Mouse (Mus musculus) forebrain, embryonic 12.5 days (tissue): ENCODE measurements at regions not wholly inside any gene's neighbourhood (a gene's known extent, or its start where the extent isn't known, plus 50 kb on each side); places are given as distances from the start of the nearest gene placed in this dataset.

Experiments
- ATAC-seq: fragments of 200-750 bp; cut with Nextera tagmentation; 2 replicates; pipeline ENCODE4 v1.8.0; 2017; ENCODE audit warnings: moderate TSS enrichment; ENCODE audit not compliant: low FRiP score
- H3K27ac ChIP-seq: fragments of 300-500 bp; sonication (generic); 2 replicates; pipeline ENCODE4 v1.5.1; 2016; ENCODE audit warnings: mild to moderate bottlenecking
- H3K27me3 ChIP-seq: fragments of 300-500 bp; sonication (generic); 2 replicates; pipeline ENCODE4 v1.6.1; 2016; ENCODE audit warnings: mild to moderate bottlenecking
- H3K36me3 ChIP-seq: fragments of 300-500 bp; sonication (generic); replicated peaks from 2 replicates; pipeline ENCODE4 v1.6.1; 2016; ENCODE audit warnings: mild to moderate bottlenecking
- H3K4me1 ChIP-seq: fragments of 300-500 bp; sonication (generic); 2 replicates; pipeline ENCODE4 v1.6.1; 2016
- H3K4me2 ChIP-seq: fragments of 300-500 bp; sonication (generic); 2 replicates; pipeline ENCODE4 v1.6.1; 2016; ENCODE audit warnings: mild to moderate bottlenecking, moderate library complexity
- H3K4me3 ChIP-seq: fragments of 300-500 bp; sonication (generic); replicated peaks from 2 replicates; pipeline ENCODE4 v1.5.1; 2016; ENCODE audit warnings: mild to moderate bottlenecking
- H3K9ac ChIP-seq: fragments of 300-500 bp; sonication (generic); 2 replicates; pipeline ENCODE4 v1.6.1; 2016; ENCODE audit warnings: mild to moderate bottlenecking
- H3K9me3 ChIP-seq: fragments of 300-500 bp; sonication (generic); 2 replicates; pipeline ENCODE4 v1.6.1; 2016
- WGBS: fragments of 180-500 bp; shearing (Covaris S2); methylation state at CpG from one replicate; pipeline ENCODE4 v1.1.7; 2016; 5-methylcytosine and 5-hydroxymethylcytosine counted together

GRCm38 (mm10) chr9:23151953-23152490 is 70.9 kb upstream of the Bmper start:
- no peaks in the 10 kb centered on the region for H3K27me3 ChIP-seq
- no peaks in the 10 kb centered on the region for H3K9me3 ChIP-seq
- no peak overlapping the region for H3K27ac ChIP-seq
- H3K4me2 ChIP-seq: no peak overlapping the region
- no peaks in the 10 kb centered on the region for H3K36me3 ChIP-seq
- 88% methylated on average over 1 of the region's 1 CpGs for WGBS
- no peaks in the 10 kb centered on the region for H3K4me1 ChIP-seq
- no peak overlapping the region for H3K4me3 ChIP-seq
- H3K9ac ChIP-seq: no peak overlapping the region
- no peak for ATAC-seq

GRCm38 (mm10) chr9:23156820-23157570 is 65.9 kb upstream of the Bmper start:
- H3K4me1 ChIP-seq: no peaks in the 10 kb centered on the region
- no peak overlapping the region for H3K9ac ChIP-seq
- no peaks in the 10 kb centered on the region for H3K9me3 ChIP-seq
- no peak overlapping the region for H3K27ac ChIP-seq
- H3K4me2 ChIP-seq: no peak overlapping the region
- no peak for ATAC-seq
- H3K36me3 ChIP-seq: no peaks in the 10 kb centered on the region
- H3K27me3 ChIP-seq: no peaks in the 10 kb centered on the region
- 64% methylated on average over 5 of the region's 5 CpGs for WGBS
- H3K4me3 ChIP-seq: no peak overlapping the region

DNA sequence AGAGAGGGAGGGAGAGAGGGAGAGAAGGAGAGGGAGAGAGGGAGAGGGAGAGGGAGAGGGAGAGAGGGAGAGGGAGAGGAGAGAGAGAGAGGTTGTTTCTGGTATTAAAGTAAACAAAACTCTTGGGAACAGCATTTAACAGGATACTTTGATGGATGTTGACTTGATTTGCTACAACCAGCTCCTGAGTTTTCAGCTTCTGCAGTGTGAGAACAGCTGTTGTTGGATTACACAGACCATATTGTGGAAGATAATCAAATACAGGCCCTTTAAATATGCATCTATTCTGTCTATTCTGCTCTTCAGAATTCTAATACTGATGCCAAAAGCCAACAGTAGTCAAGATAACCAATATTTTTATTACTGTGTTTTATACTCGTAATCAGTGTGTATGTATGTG is 64.4 kb upstream of the Bmper start:
- no peaks in the 10 kb centered on the region for H3K36me3 ChIP-seq
- no peak overlapping the region for H3K4me2 ChIP-seq
- 83% methylated on average over 1 of the region's 1 CpGs for WGBS
- no peak overlapping the region for H3K9ac ChIP-seq
- no peak overlapping the region for H3K27ac ChIP-seq
- no peaks in the 10 kb centered on the region for H3K4me1 ChIP-seq
- no peak for ATAC-seq
- H3K4me3 ChIP-seq: no peak overlapping the region
- no peaks in the 10 kb centered on the region for H3K9me3 ChIP-seq
- no peaks in the 10 kb centered on the region for H3K27me3 ChIP-seq

DNA sequence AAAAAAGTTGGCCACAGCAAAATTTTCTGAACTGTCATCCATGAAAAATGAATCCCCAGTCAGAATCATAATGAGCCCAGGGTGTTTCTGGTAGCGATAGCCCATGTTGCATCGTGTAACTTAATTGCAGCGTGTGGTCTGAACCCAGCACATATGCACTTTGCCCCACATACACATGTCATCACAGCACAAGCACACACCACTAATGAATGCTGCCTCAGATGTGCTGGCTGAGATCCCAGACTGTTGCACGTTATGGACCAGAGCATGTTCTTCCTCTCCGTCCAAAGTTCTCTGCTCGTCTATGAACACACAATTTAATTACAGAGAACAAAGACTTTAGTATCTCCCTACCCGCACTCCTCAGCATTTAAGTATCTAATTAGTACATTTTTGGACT is 61.5 kb upstream of the Bmper start:
- no peak overlapping the region for H3K9ac ChIP-seq
- ATAC-seq: no peak
- no peaks in the 10 kb centered on the region for H3K36me3 ChIP-seq
- H3K9me3 ChIP-seq: no peaks in the 10 kb centered on the region
- no peak overlapping the region for H3K27ac ChIP-seq
- no peaks in the 10 kb centered on the region for H3K27me3 ChIP-seq
- 78% methylated on average over 7 of the region's 7 CpGs for WGBS
- H3K4me2 ChIP-seq: no peak overlapping the region
- no peaks in the 10 kb centered on the region for H3K4me1 ChIP-seq
- H3K4me3 ChIP-seq: no peak overlapping the region

DNA sequence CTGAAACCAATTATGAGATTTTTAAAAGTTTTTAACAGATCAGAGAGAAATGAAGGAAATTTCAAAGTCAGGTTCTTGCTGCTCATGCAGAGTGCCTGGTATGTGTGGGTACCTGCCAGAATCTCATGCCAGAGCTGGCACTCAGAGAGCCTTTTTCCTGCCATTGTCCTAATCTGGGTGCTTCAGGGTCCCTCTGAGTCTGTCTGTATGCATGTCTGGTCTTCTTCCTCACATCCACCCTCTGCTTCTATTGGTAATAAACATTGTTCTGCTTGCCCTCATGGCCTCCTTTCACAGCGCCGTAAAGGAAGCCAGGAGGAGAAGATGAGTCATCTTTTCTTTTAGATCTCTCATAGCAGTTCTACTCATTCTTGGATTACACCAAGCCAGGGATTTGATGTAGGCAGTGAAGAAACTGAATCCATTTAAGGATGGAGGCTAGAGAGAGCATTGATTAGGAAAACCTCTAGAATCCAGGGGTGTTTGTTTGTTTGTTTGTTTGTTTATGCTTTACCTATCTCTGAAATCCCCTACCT is 55.8 kb upstream of the Bmper start:
- Histone ChIP-seq H3K27me3 (no peaks in the 10 kb centered on the region), H3K27ac (no peak overlapping the region), H3K4me3 (no peak overlapping the region), H3K36me3 (no peaks in the 10 kb centered on the region), H3K9ac (no peak overlapping the region), H3K9me3 (no peaks in the 10 kb centered on the region), H3K4me2 (no peak overlapping the region), H3K4me1 (no peaks in the 10 kb centered on the region)
- WGBS: 93% methylated on average over 2 of the region's 2 CpGs
- ATAC-seq: no peak

DNA sequence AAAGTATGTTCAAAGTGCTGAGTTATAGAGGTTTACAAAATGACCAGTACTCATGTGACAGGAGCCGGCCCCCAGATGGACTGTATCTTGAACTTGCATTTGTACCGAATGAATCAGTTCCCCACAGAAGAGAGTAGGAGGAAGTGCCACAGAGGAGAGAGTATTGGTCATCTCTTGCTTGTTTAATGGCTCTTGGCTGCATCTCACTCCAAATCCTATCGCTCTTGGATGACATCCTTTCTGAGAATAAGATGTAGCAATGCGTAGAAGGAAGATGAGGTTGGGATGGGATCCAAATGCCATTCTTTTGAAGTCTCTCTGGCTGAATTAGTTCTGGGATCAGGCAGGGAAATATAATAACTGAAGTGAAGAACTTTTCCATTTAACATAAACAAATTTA is 55.2 kb upstream of the Bmper start:
- H3K27me3 ChIP-seq: no peaks in the 10 kb centered on the region
- no peak overlapping the region for H3K9ac ChIP-seq
- no peaks in the 10 kb centered on the region for H3K9me3 ChIP-seq
- 91% methylated on average over 4 of the region's 4 CpGs for WGBS
- no peak overlapping the region for H3K4me2 ChIP-seq
- no peak overlapping the region for H3K27ac ChIP-seq
- ATAC-seq: no peak
- no peaks in the 10 kb centered on the region for H3K4me1 ChIP-seq
- H3K4me3 ChIP-seq: no peak overlapping the region
- no peaks in the 10 kb centered on the region for H3K36me3 ChIP-seq

GRCm38 (mm10) chr9:23168149-23168548 is 54.7 kb upstream of the Bmper start:
- WGBS: 79% methylated on average over 4 of the region's 4 CpGs

DNA sequence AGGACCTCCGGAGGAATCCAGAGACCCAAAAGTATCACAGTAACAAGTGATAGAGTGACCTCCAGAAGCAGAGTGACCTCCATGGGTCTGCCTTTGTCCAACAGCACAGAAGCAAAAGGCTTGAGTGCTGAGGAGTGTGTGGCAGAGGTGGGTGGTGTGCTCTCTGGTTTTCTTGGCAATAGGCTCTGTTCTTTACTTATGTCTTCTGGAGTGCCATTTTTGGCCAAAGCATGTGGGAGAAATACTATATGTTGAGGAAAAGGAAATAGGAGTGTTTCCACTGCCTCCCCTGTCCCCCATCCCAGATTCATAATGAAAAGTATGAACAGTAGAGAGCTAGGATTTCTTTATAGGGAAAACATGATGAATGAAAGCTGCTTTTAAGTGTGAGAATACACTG is 51.5 kb upstream of the Bmper start:
- no peaks in the 10 kb centered on the region for H3K36me3 ChIP-seq
- ATAC-seq: no peak

More at GRCm38 (mm10) chr9:23168149-23168548, 54.7 kb upstream of the Bmper start:
- no peak overlapping the region for H3K27ac ChIP-seq
- no peaks in the 10 kb centered on the region for H3K4me1 ChIP-seq
- no peak for ATAC-seq
- H3K36me3 ChIP-seq: no peaks in the 10 kb centered on the region
- no peak overlapping the region for H3K4me2 ChIP-seq
- no peaks in the 10 kb centered on the region for H3K27me3 ChIP-seq
- no peak overlapping the region for H3K9ac ChIP-seq
- no peak overlapping the region for H3K4me3 ChIP-seq
- H3K9me3 ChIP-seq: no peaks in the 10 kb centered on the region

More for the DNA sequence above, 51.5 kb upstream of the Bmper start:
- H3K4me1 ChIP-seq: no peaks in the 10 kb centered on the region
- H3K9ac ChIP-seq: no peak overlapping the region
- H3K4me3 ChIP-seq: no peak overlapping the region
- H3K4me2 ChIP-seq: no peak overlapping the region
- no peaks in the 10 kb centered on the region for H3K9me3 ChIP-seq
- no peak overlapping the region for H3K27ac ChIP-seq
- H3K27me3 ChIP-seq: no peaks in the 10 kb centered on the region
- WGBS: 100% methylated on average over 1 of the region's 1 CpGs
